Mouse (Mus musculus) A20 (cell line): ENCODE data around the gene Acot3.

Source experiments
- DNase-seq: peaks from one replicate; pipeline ENCODE4 v3.0.0-alpha.2; 2011; ENCODE audit warnings: low read depth, low spot score

Gene Acot3

GRCm38 (mm10) chr12:84100604-84101492 lies 48.9 kb downstream of the Acot3 start, which contains the start of gene Acot6:
Acot6 (plus strand) TSS chr12:84100654.
- DNase-seq, result peak; percentile 82

GRCm38 (mm10) chr12:84101493-84101845 lies 49.5 kb downstream of the Acot3 start:
- no peak for DNase-seq

GRCm38 (mm10) chr12:84107012-84107411 lies 55.1 kb downstream of the Acot3 start:
- no peak for DNase-seq

GRCm38 (mm10) chr12:84107692-84108091 lies 55.7 kb downstream of the Acot3 start:
- peak; percentile 72 for DNase-seq

GRCm38 (mm10) chr12:84109924-84110323 lies 58.0 kb downstream of the Acot3 start:
- DNase-seq, result no peak
